27 mouse cellular contexts compared by ENCODE assay signal in genomic region chr12:111474384-111474783, GRCm38 (mm10). TPM values are rescaled to one million over a fixed set of nuclear protein-coding genes. Genes with fewer than 3 reads are reported as not detected.
DNase-seq lines count a peak whose midpoint lies in the region; ATAC-seq and TF ChIP-seq lines count a peak whose summit lies in the region.
"Had no signal": no experiment of that assay in that cellular context is flagged by ENCODE, and none has a peak within 500 bp of the region (broad histone marks: within the 10 kb centered on the region; RNA-seq: fewer than 3 reads in every experiment).

No protein-coding gene starts in this region.

- no peak for ATAC-seq in kidney, embryonic 14.5 days (ENCODE audit: low FRiP score, low TSS enrichment)
- no peak for ATAC-seq in stomach, embryonic 16.5 days (ENCODE audit: insufficient read depth, low FRiP score)
- no peak for ATAC-seq in stomach, postnatal 0 days (ENCODE audit: low FRiP score, low TSS enrichment)
- ATAC-seq in midbrain, embryonic 13.5 days, result no peak
- ATAC-seq: inflammation-experienced regulatory T-cells, adult 6 months had no signal

- DNase-seq in gastrocnemius, postnatal 14 days, result peak; percentile 2
- no peak for DNase-seq in gastrocnemius, adult 18-20 months (ENCODE audit: low spot score)
- DNase-seq in kidney, adult 18-20 months, result no peak
- DNase-seq in stomach, postnatal 0 days (ENCODE audit: low spot score), result no peak
- DNase-seq: cerebellum, adult 11-12 months; cerebellum, adult 9-11 months; embryo, embryonic 11 days; liver; lung, adult 2 months; retina, postnatal 1 day; right cerebral cortex, postnatal 14 days had no signal

- intact Hi-C loops in gastrocnemius, postnatal 14 days (cut with DNase I; ENCODE audit: low total_unique reads), result no loop called here

- TF ChIP-seq CTCF in stomach, postnatal 0 days (IDR thresholded peaks at IDR 0.05; ENCODE audit: low read depth), result no peak

- no peak for TF ChIP-seq EP300 in stomach, postnatal 0 days (optimal IDR thresholded peaks at IDR 0.05)

- H3K27me3 ChIP-seq in kidney, embryonic 14.5 days (ENCODE audit: control insufficient read depth, insufficient read depth, low read length), result no peaks in the 10 kb centered on the region
- no peaks in the 10 kb centered on the region for H3K27me3 ChIP-seq in stomach, embryonic 16.5 days (ENCODE audit: control insufficient read depth, insufficient read depth, low read length)
- H3K27me3 ChIP-seq in stomach, postnatal 0 days (ENCODE audit: control insufficient read depth, insufficient read depth, low read length), result no peaks in the 10 kb centered on the region
- H3K27me3 ChIP-seq in midbrain, embryonic 13.5 days, result peaks cover 4% of the 10 kb centered on the region; the same call in 1 of the 2 replicates
- H3K27me3 ChIP-seq: midbrain, embryonic 12.5 days had no signal

- 0 out of 2 replicates have a peak overlapping the region, but pooled peaks have one; percentile 17 for H3K27ac ChIP-seq in kidney, embryonic 14.5 days (ENCODE audit: low read depth, low read length)
- peak overlapping the region; percentile 30; the same call in 1 of the 2 replicates for H3K27ac ChIP-seq in stomach, embryonic 16.5 days (ENCODE audit: low read length)
- H3K27ac ChIP-seq in stomach, postnatal 0 days (replicated peaks), result no peak overlapping the region; the same call in 1 of the 2 replicates
- H3K27ac ChIP-seq in midbrain, embryonic 13.5 days, result no peak overlapping the region
- H3K27ac ChIP-seq: embryonic facial prominence, embryonic 13.5 days; forebrain, embryonic 12.5 days; hindbrain, embryonic 12.5 days; liver, embryonic 14.5 days; midbrain, embryonic 12.5 days had no signal

- H3K9ac ChIP-seq in kidney, embryonic 14.5 days (ENCODE audit: low read depth, low read length), result no peak overlapping the region
- no peak overlapping the region for H3K9ac ChIP-seq in stomach, embryonic 16.5 days (ENCODE audit: low read length)
- no peak overlapping the region for H3K9ac ChIP-seq in stomach, postnatal 0 days (ENCODE audit: low read length)
- H3K9ac ChIP-seq in midbrain, embryonic 13.5 days (replicated peaks), result no peak overlapping the region
- H3K9ac ChIP-seq: embryonic facial prominence, embryonic 13.5 days; forebrain, embryonic 12.5 days; heart, embryonic 12.5 days; hindbrain, embryonic 12.5 days; liver, embryonic 14.5 days; midbrain, embryonic 12.5 days had no signal

- WGBS in kidney, embryonic 14.5 days, result 95% methylated on average over 3 of the region's 3 CpGs
- WGBS in stomach, embryonic 16.5 days, result 92% methylated on average over 3 of the region's 3 CpGs
- WGBS in stomach, postnatal 0 days, result 92% methylated on average over 3 of the region's 3 CpGs
- 93% methylated on average over 3 of the region's 3 CpGs for WGBS in midbrain, embryonic 13.5 days

- no peak overlapping the region for H3K4me3 ChIP-seq in kidney, embryonic 14.5 days (ENCODE audit: low read length)
- H3K4me3 ChIP-seq in stomach, embryonic 16.5 days (replicated peaks; ENCODE audit: low read length), result no peak overlapping the region
- H3K4me3 ChIP-seq in stomach, postnatal 0 days (ENCODE audit: low read depth, low read length), result no peak overlapping the region
- H3K4me3 ChIP-seq in midbrain, embryonic 13.5 days (replicated peaks), result no peak overlapping the region
- H3K4me3 ChIP-seq: embryonic facial prominence, embryonic 13.5 days; erythroblast, embryonic 14.5 days; forebrain, embryonic 12.5 days; heart, embryonic 12.5 days; hindbrain, embryonic 12.5 days; midbrain, embryonic 12.5 days had no signal

- H3K36me3 ChIP-seq in kidney, embryonic 14.5 days (ENCODE audit: control insufficient read depth, insufficient read depth, low read length), result no peaks in the 10 kb centered on the region
- no peaks in the 10 kb centered on the region for H3K36me3 ChIP-seq in stomach, embryonic 16.5 days (ENCODE audit: control insufficient read depth, insufficient read depth, low read length)
- H3K36me3 ChIP-seq in stomach, postnatal 0 days (ENCODE audit: control insufficient read depth, insufficient read depth, low read length), result no peaks in the 10 kb centered on the region
- H3K36me3 ChIP-seq in midbrain, embryonic 13.5 days, result no peaks in the 10 kb centered on the region
- H3K36me3 ChIP-seq: embryonic facial prominence, embryonic 13.5 days; forebrain, embryonic 12.5 days; heart, embryonic 12.5 days; hindbrain, embryonic 12.5 days; midbrain, embryonic 12.5 days had no signal

- H3K4me1 ChIP-seq in kidney, embryonic 14.5 days (ENCODE audit: control insufficient read depth, insufficient read depth, low read length), result peaks cover 10% of the 10 kb centered on the region; the same call in 1 of the 2 replicates
- H3K4me1 ChIP-seq in stomach, embryonic 16.5 days (ENCODE audit: control insufficient read depth, insufficient read depth, low read length), result no peaks in the 10 kb centered on the region
- no peaks in the 10 kb centered on the region; the same call in 1 of the 2 replicates for H3K4me1 ChIP-seq in stomach, postnatal 0 days (replicated peaks; ENCODE audit: control insufficient read depth, insufficient read depth)
- no peaks in the 10 kb centered on the region for H3K4me1 ChIP-seq in midbrain, embryonic 13.5 days (replicated peaks)
- H3K4me1 ChIP-seq: heart, embryonic 12.5 days; hindbrain, embryonic 12.5 days had no signal

- H3K4me2 ChIP-seq in kidney, embryonic 14.5 days (replicated peaks; ENCODE audit: low read depth, low read length), result no peak overlapping the region
- no peak overlapping the region for H3K4me2 ChIP-seq in stomach, embryonic 16.5 days (ENCODE audit: low read depth, low read length)
- H3K4me2 ChIP-seq in stomach, postnatal 0 days (replicated peaks; ENCODE audit: low read depth), result no peak overlapping the region
- H3K4me2 ChIP-seq in midbrain, embryonic 13.5 days (replicated peaks), result no peak overlapping the region
- H3K4me2 ChIP-seq: embryonic facial prominence, embryonic 13.5 days; forebrain, embryonic 12.5 days; heart, embryonic 12.5 days; hindbrain, embryonic 12.5 days; midbrain, embryonic 12.5 days had no signal

- H3K9me3 ChIP-seq in kidney, embryonic 14.5 days (ENCODE audit: control insufficient read depth, low read length), result peaks cover 2% of the 10 kb centered on the region; the same call in 1 of the 2 replicates
- H3K9me3 ChIP-seq in stomach, embryonic 16.5 days (replicated peaks; ENCODE audit: control insufficient read depth, low read length), result no peaks in the 10 kb centered on the region
- H3K9me3 ChIP-seq in stomach, postnatal 0 days (ENCODE audit: control insufficient read depth, low read length), result no peaks in the 10 kb centered on the region
- H3K9me3 ChIP-seq in midbrain, embryonic 13.5 days, result no peaks in the 10 kb centered on the region
- H3K9me3 ChIP-seq: embryonic facial prominence, embryonic 13.5 days; forebrain, embryonic 12.5 days; hindbrain, embryonic 12.5 days; midbrain, embryonic 12.5 days had no signal

RNA-seq across cellular contexts. Expression of gene Gm266, which starts 11.2 kb away (rescaled TPM):
- 1 to 10 TPM; 1.7 to 3.4 TPM for total RNA-seq in gastrocnemius, postnatal 14 days (2021)
- total RNA-seq in gastrocnemius, adult 18-20 months (2021), result under 1 TPM in 1 of 2 experiments, not detected in 1; 0.18 TPM
- polyA plus RNA-seq in kidney, embryonic 14.5 days (2014; fragmentation: Nextera tagmentation; extraction: Ambion mirVana), result 123 and 137 TPM in 2 replicates
- polyA plus RNA-seq in stomach, embryonic 16.5 days (2015; fragmentation: Nextera tagmentation; extraction: Ambion mirVana), result 12.9 and 15.2 TPM in 2 replicates
- 12.5 and 14.4 TPM in 2 replicates for polyA plus RNA-seq in stomach, postnatal 0 days (2015; fragmentation: Nextera tagmentation; extraction: Ambion mirVana)
- polyA plus RNA-seq in midbrain, embryonic 13.5 days (2015; fragmentation: Nextera tagmentation; extraction: Ambion mirVana), result 0.81 and 0.98 TPM in 2 replicates
- total RNA-seq: adrenal gland, adult 18-20 months; adrenal gland, postnatal 25 days; heart, adult 18-20 months; megakaryocyte progenitor cell, adult 5-6 weeks had no signal
- polyA plus RNA-seq: erythroblast, embryonic 14.5 days; inflammation-experienced regulatory T-cells, adult 6 months had no signal

RNA-seq across cellular contexts. Expression of gene Tnfaip2, which starts 32.1 kb away (rescaled TPM):
- total RNA-seq in gastrocnemius, postnatal 14 days (2021), result 10 to 100 TPM; 22.7 to 46.6 TPM
- 10 to 100 TPM; 38.8 to 52.9 TPM for total RNA-seq in gastrocnemius, adult 18-20 months (2021)
- polyA plus RNA-seq in kidney, embryonic 14.5 days (2014; fragmentation: Nextera tagmentation; extraction: Ambion mirVana), result 16.5 and 18.8 TPM in 2 replicates
- 11.2 and 12.8 TPM in 2 replicates for polyA plus RNA-seq in stomach, embryonic 16.5 days (2015; fragmentation: Nextera tagmentation; extraction: Ambion mirVana)
- polyA plus RNA-seq in stomach, postnatal 0 days (2015; fragmentation: Nextera tagmentation; extraction: Ambion mirVana), result 14.5 and 15.6 TPM in 2 replicates
- 0.28 and 1.3 TPM in 2 replicates for polyA plus RNA-seq in midbrain, embryonic 13.5 days (2015; fragmentation: Nextera tagmentation; extraction: Ambion mirVana)
- polyA plus RNA-seq: inflammation-experienced regulatory T-cells, adult 6 months; neural tube, embryonic 14.5 days had no signal

RNA-seq across cellular contexts. Expression of gene Exoc3l4, which starts 57.6 kb away (rescaled TPM):
- total RNA-seq in gastrocnemius, postnatal 14 days (2021), result 10 to 100 TPM; 12.8 to 23.8 TPM
- 1 to 10 TPM; 2.0 to 3.4 TPM for total RNA-seq in gastrocnemius, adult 18-20 months (2021)
- polyA plus RNA-seq in kidney, embryonic 14.5 days (2014; fragmentation: Nextera tagmentation; extraction: Ambion mirVana), result 10.8 and 10.9 TPM in 2 replicates
- polyA plus RNA-seq in stomach, embryonic 16.5 days (2015; fragmentation: Nextera tagmentation; extraction: Ambion mirVana), result 9.0 and 9.6 TPM in 2 replicates
- polyA plus RNA-seq in stomach, postnatal 0 days (2015; fragmentation: Nextera tagmentation; extraction: Ambion mirVana), result 7.3 and 8.6 TPM in 2 replicates
- polyA plus RNA-seq in midbrain, embryonic 13.5 days (2015; fragmentation: Nextera tagmentation; extraction: Ambion mirVana), result 2.0 and 2.4 TPM in 2 replicates
- polyA plus RNA-seq: inflammation-experienced regulatory T-cells, adult 6 months had no signal

Comparison
In these comparisons a context has a peak if more than half of its experiments do, and no peak if none do; other contexts are left out.
1. H3K27ac ChIP-seq: peak in kidney, embryonic 14.5 days (single experiment) and stomach, embryonic 16.5 days (single experiment); none in stomach, postnatal 0 days (single experiment) and midbrain, embryonic 13.5 days (single experiment).